Mouse (Mus musculus) G1E (cell line): ENCODE results near the gene Zdhhc8.

Source experiments
- CTCF ChIP-seq: IDR thresholded peaks from 2 replicates; pipeline ENCODE4 v1.5.1; 2012; ENCODE audit warnings: low read depth, low read length, inconsistent platforms, mixed read lengths
- GATA1 ChIP-seq: IDR thresholded peaks from 2 replicates; pipeline ENCODE4 v1.6.1; 2012; ENCODE audit warnings: borderline replicate concordance, low read length, inconsistent platforms, mixed read lengths
- GATA2 ChIP-seq: IDR thresholded peaks from 2 replicates; pipeline ENCODE4 v1.6.1; 2012; ENCODE audit warnings: low read depth, low read length, inconsistent platforms, borderline replicate concordance
- POLR2AphosphoS5 ChIP-seq: IDR thresholded peaks from 2 replicates; pipeline ENCODE4 v1.6.1; 2012; ENCODE audit warnings: low read depth, low read length, inconsistent platforms; ENCODE audit not compliant: insufficient replicate concordance
- TAL1 ChIP-seq: conservative IDR thresholded peaks from 2 replicates; pipeline ENCODE4 v1.6.1; 2012; ENCODE audit warnings: low read depth, low read length, inconsistent platforms, mixed read lengths

GRCm38 (mm10) chr16:18229622-18230021 lies 5.3 kb downstream of the Zdhhc8 start:
- no peak for TF ChIP-seq TAL1
- TF ChIP-seq CTCF = no peak
- TF ChIP-seq POLR2AphosphoS5 = no peak
- no peak for TF ChIP-seq GATA2
- TF ChIP-seq GATA1 = no peak
